Mouse (Mus musculus) layer of hippocampus, postnatal 36 days (tissue): ENCODE results near the gene Tox2. TPM values are rescaled to one million over a fixed set of nuclear protein-coding genes. Genes with fewer than 3 reads are reported as not detected.

Experiments used
- DNase-seq, 2 experiments: peaks; one replicate each; pipeline ENCODE4 v3.0.0; 2022
- total RNA-seq, 2 experiments: library from RNA; stranded (reverse); gene quantifications; 2 replicates each; pipeline ENCODE4 v1.2.3; 2021

Gene Tox2
- 10 to 100 TPM; 18.6 to 20.9 TPM for total RNA-seq

- peak in 1 of 2 experiments; percentile 44 for DNase-seq
Observed at GRCm38 (mm10) chr2:163202884-163203634, at the start of gene Tox2. Tox2 (plus strand) TSS chr2:163203125.

GRCm38 (mm10) chr2:163154673-163155072 lies 48.3 kb upstream of the Tox2 start:
- no peak for DNase-seq

GRCm38 (mm10) chr2:163158979-163159378 lies 43.9 kb upstream of the Tox2 start:
- DNase-seq: no peak

- no peak for DNase-seq
Observed at GRCm38 (mm10) chr2:163164461-163164990, 38.4 kb upstream of the Tox2 start.

GRCm38 (mm10) chr2:163166067-163166805 lies 36.7 kb upstream of the Tox2 start:
- no peak for DNase-seq

- no peak for DNase-seq
Observed at GRCm38 (mm10) chr2:163171891-163172290, 31.0 kb upstream of the Tox2 start.

- no peak for DNase-seq
Observed at GRCm38 (mm10) chr2:163174066-163174465, 28.9 kb upstream of the Tox2 start.

- DNase-seq: no peak
Observed at GRCm38 (mm10) chr2:163175831-163176230, 27.1 kb upstream of the Tox2 start.

GRCm38 (mm10) chr2:163176502-163176901 lies 26.4 kb upstream of the Tox2 start:
- DNase-seq: no peak

- peak; percentile 18 to 37 for DNase-seq
Observed at GRCm38 (mm10) chr2:163187552-163187951, 15.4 kb upstream of the Tox2 start.

GRCm38 (mm10) chr2:163189596-163189995 lies 13.3 kb upstream of the Tox2 start:
- DNase-seq: no peak

GRCm38 (mm10) chr2:163190004-163190441 lies 12.9 kb upstream of the Tox2 start:
- DNase-seq: no peak

GRCm38 (mm10) chr2:163192485-163192884 lies 10.4 kb upstream of the Tox2 start:
- DNase-seq: no peak

GRCm38 (mm10) chr2:163194015-163194414 lies 8.9 kb upstream of the Tox2 start:
- DNase-seq: no peak

GRCm38 (mm10) chr2:163194543-163194942 lies 8.4 kb upstream of the Tox2 start:
- no peak for DNase-seq

GRCm38 (mm10) chr2:163195106-163195833 lies 7.7 kb upstream of the Tox2 start:
- DNase-seq: no peak

- DNase-seq: no peak
Observed at GRCm38 (mm10) chr2:163195834-163196145, 7.1 kb upstream of the Tox2 start.

GRCm38 (mm10) chr2:163201897-163202296 lies 1.0 kb upstream of the Tox2 start:
- DNase-seq: no peak

GRCm38 (mm10) chr2:163202553-163202883 lies 407 bp upstream of the Tox2 start:
- DNase-seq: no peak

- DNase-seq: peak in 1 of 2 experiments; percentile 46
Observed at GRCm38 (mm10) chr2:163203635-163204547, 966 bp downstream of the Tox2 start.

GRCm38 (mm10) chr2:163204548-163205261 lies 1.8 kb downstream of the Tox2 start:
- no peak for DNase-seq
